Mouse (Mus musculus): ENCODE measurements around the gene Ptpn3.

- TF ChIP-seq CTCF (IDR thresholded peaks at IDR 0.05; ENCODE audit: low read depth) (peak; percentile 39), EP300 (IDR thresholded peaks at IDR 0.05; ENCODE audit: low read depth) (no peak)
Observed at GRCm38 (mm10) chr4:57270991-57271390, 30.6 kb downstream of the Ptpn3 start.
